Mouse (Mus musculus): ENCODE results near the gene Pah. TPM values are rescaled to one million over a fixed set of nuclear protein-coding genes. Genes with fewer than 3 reads are reported as not detected.

Pah gene
- polyA plus RNA-seq (2012; rRNA removed), result 0.66 and 0.79 TPM in 2 replicates

GRCm38 (mm10) chr10:87521646-87522045 is at the start of gene Pah:
Gene Pah (plus strand): TSS chr10:87521795.
- no peak within 1 kb of the TSS for H3K27ac ChIP-seq (ENCODE audit: insufficient read depth, low read length)
- no peak for DNase-seq (ENCODE audit: low read depth in 1 of 2, low spot score in 2 of 2)
- H3K27me3 ChIP-seq (ENCODE audit: control insufficient read depth, insufficient read depth, low read length), result no peaks in the 10 kb centered on the region
- H3K4me3 ChIP-seq (ENCODE audit: extremely low read depth, insufficient read depth, insufficient read length), result no peak within 1 kb of the TSS
- H3K4me1 ChIP-seq (ENCODE audit: control insufficient read depth, insufficient read depth, insufficient read length), result no peaks in the 10 kb centered on the region
- no peak for TF ChIP-seq CTCF (IDR thresholded peaks at IDR 0.05; ENCODE audit: extremely low read depth, insufficient read depth, insufficient read length, insufficient replicate concordance)
- no peak for TF ChIP-seq POLR2A (IDR thresholded peaks at IDR 0.05; ENCODE audit: low read depth, low read length)
- 84% methylated on average over 5 of the region's 5 CpGs for WGBS
- H3K36me3 ChIP-seq (ENCODE audit: control insufficient read depth, insufficient read depth, low read length), result no peaks in the 10 kb centered on the region

GRCm38 (mm10) chr10:87473475-87474131 is 48.0 kb upstream of the Pah start:
- WGBS, result 89% methylated on average over 10 of the region's 10 CpGs
- Histone ChIP-seq H3K27me3 (ENCODE audit: control insufficient read depth, insufficient read depth, low read length) (no peaks in the 10 kb centered on the region), H3K27ac (ENCODE audit: insufficient read depth, low read length) (no peak overlapping the region), H3K4me3 (ENCODE audit: extremely low read depth, insufficient read depth, insufficient read length) (no peak overlapping the region), H3K4me1 (ENCODE audit: control insufficient read depth, insufficient read depth, insufficient read length) (no peaks in the 10 kb centered on the region), H3K36me3 (ENCODE audit: control insufficient read depth, insufficient read depth, low read length) (no peaks in the 10 kb centered on the region)
- TF ChIP-seq CTCF (IDR thresholded peaks at IDR 0.05; ENCODE audit: extremely low read depth, insufficient read depth, insufficient read length, insufficient replicate concordance) (no peak), POLR2A (IDR thresholded peaks at IDR 0.05; ENCODE audit: low read depth, low read length) (no peak)
- DNase-seq (ENCODE audit: low read depth in 1 of 2, low spot score in 2 of 2), result no peak

GRCm38 (mm10) chr10:87474971-87475370 is 46.6 kb upstream of the Pah start:
- 84% methylated on average over 2 of the region's 2 CpGs for WGBS
- Histone ChIP-seq H3K27ac (ENCODE audit: insufficient read depth, low read length) (no peak overlapping the region), H3K4me1 (ENCODE audit: control insufficient read depth, insufficient read depth, insufficient read length) (no peaks in the 10 kb centered on the region), H3K27me3 (ENCODE audit: control insufficient read depth, insufficient read depth, low read length) (no peaks in the 10 kb centered on the region), H3K4me3 (ENCODE audit: extremely low read depth, insufficient read depth, insufficient read length) (no peak overlapping the region), H3K36me3 (ENCODE audit: control insufficient read depth, insufficient read depth, low read length) (no peaks in the 10 kb centered on the region)
- TF ChIP-seq CTCF (IDR thresholded peaks at IDR 0.05; ENCODE audit: extremely low read depth, insufficient read depth, insufficient read length, insufficient replicate concordance) (no peak), POLR2A (IDR thresholded peaks at IDR 0.05; ENCODE audit: low read depth, low read length) (no peak)
- DNase-seq (ENCODE audit: low read depth in 1 of 2, low spot score in 2 of 2), result no peak

- TF ChIP-seq POLR2A (IDR thresholded peaks at IDR 0.05; ENCODE audit: low read depth, low read length) (no peak), CTCF (IDR thresholded peaks at IDR 0.05; ENCODE audit: extremely low read depth, insufficient read depth, insufficient read length, insufficient replicate concordance) (no peak)
- DNase-seq (ENCODE audit: low read depth in 1 of 2, low spot score in 2 of 2), result no peak
- WGBS, result 55% methylated on average over 5 of the region's 5 CpGs
- H3K4me1 ChIP-seq (ENCODE audit: control insufficient read depth, insufficient read depth, insufficient read length), result no peaks in the 10 kb centered on the region
- no peaks in the 10 kb centered on the region for H3K36me3 ChIP-seq (ENCODE audit: control insufficient read depth, insufficient read depth, low read length)
- no peak overlapping the region for H3K4me3 ChIP-seq (ENCODE audit: extremely low read depth, insufficient read depth, insufficient read length)
- H3K27me3 ChIP-seq (ENCODE audit: control insufficient read depth, insufficient read depth, low read length), result no peaks in the 10 kb centered on the region
- no peak overlapping the region for H3K27ac ChIP-seq (ENCODE audit: insufficient read depth, low read length)
Observed at GRCm38 (mm10) chr10:87477895-87478294, 43.7 kb upstream of the Pah start.

- no peak for DNase-seq (ENCODE audit: low read depth in 1 of 2, low spot score in 2 of 2)
- Histone ChIP-seq H3K36me3 (ENCODE audit: control insufficient read depth, insufficient read depth, low read length) (no peaks in the 10 kb centered on the region), H3K27ac (ENCODE audit: insufficient read depth, low read length) (no peak overlapping the region), H3K4me3 (ENCODE audit: extremely low read depth, insufficient read depth, insufficient read length) (no peak overlapping the region), H3K27me3 (ENCODE audit: control insufficient read depth, insufficient read depth, low read length) (peaks cover 5% of the 10 kb centered on the region; the same call in 1 of the 2 replicates), H3K4me1 (ENCODE audit: control insufficient read depth, insufficient read depth, insufficient read length) (no peaks in the 10 kb centered on the region)
- WGBS, result 10% methylated on average over 17 of the region's 17 CpGs
- TF ChIP-seq POLR2A (IDR thresholded peaks at IDR 0.05; ENCODE audit: low read depth, low read length) (no peak), CTCF (IDR thresholded peaks at IDR 0.05; ENCODE audit: extremely low read depth, insufficient read depth, insufficient read length, insufficient replicate concordance) (no peak)
Observed at GRCm38 (mm10) chr10:87484831-87485720, 36.5 kb upstream of the Pah start.

GRCm38 (mm10) chr10:87485721-87486620 is 35.6 kb upstream of the Pah start:
- H3K36me3 ChIP-seq (ENCODE audit: control insufficient read depth, insufficient read depth, low read length), result no peaks in the 10 kb centered on the region
- 4% methylated on average over 33 of the region's 33 CpGs for WGBS
- H3K27me3 ChIP-seq (ENCODE audit: control insufficient read depth, insufficient read depth, low read length), result peaks cover 5% of the 10 kb centered on the region; the same call in 1 of the 2 replicates
- TF ChIP-seq CTCF (IDR thresholded peaks at IDR 0.05; ENCODE audit: extremely low read depth, insufficient read depth, insufficient read length, insufficient replicate concordance) (no peak), POLR2A (IDR thresholded peaks at IDR 0.05; ENCODE audit: low read depth, low read length) (no peak)
- H3K4me3 ChIP-seq (ENCODE audit: extremely low read depth, insufficient read depth, insufficient read length), result no peak overlapping the region
- no peak for DNase-seq (ENCODE audit: low read depth in 1 of 2, low spot score in 2 of 2)
- H3K4me1 ChIP-seq (ENCODE audit: control insufficient read depth, insufficient read depth, insufficient read length), result no peaks in the 10 kb centered on the region
- H3K27ac ChIP-seq (ENCODE audit: insufficient read depth, low read length), result no peak overlapping the region

Measured in spleen, adult 2 months (tissue).